Mouse (Mus musculus): ENCODE data around the gene Olfr332.
"Not testable (repeated sequence)": the region's sequence is repeated elsewhere in the genome, so short reads cannot be mapped to it uniquely, and the experiment has no call there.

Olfr332 gene

DNA sequence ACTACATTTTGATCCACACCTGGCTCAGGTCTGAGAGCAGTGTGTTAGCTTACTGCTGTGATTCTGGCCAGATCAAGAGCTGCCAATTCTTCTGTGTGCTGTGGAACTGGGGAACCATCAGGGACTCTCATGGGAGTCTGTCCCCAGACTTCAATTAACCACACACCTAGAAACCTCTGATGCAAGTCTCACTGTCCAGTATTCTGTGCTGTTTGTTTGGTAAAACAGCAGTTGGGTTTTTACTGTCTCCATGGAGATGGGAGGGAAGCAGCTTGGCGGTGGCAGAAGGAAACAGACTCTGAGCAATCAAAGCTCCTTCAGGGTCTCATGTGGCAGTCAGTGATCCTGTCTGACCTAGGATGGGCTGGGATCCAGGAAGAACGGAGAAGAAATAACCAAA lies at the start of gene Olfr332:
Gene Olfr332 (minus strand): TSS at position 101 of the 400 bp plus-strand sequence.
- DNase-seq, result no peak

DNA sequence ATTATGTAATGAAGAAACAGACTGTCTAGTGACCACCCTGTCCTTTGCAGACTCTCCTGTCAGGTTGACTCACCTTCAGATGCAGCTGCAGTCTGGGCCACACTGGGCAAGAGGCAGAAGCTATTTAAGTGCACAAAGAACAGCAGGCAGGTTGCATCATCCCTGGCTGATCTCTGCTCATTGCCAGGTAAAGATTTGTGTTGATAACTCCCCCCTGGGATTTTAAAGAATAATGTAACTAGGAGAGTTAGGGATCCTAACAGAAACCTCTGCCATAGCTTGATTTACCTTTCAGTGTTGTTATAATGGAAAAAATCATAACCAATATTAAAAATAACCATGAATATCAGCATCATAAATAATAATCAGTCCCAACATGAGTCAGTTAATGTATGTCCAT lies 42.4 kb upstream of the Olfr332 start, which contains the start of gene Olfr330:
Gene Olfr330 (minus strand): TSS at position 101 of the 400 bp plus-strand sequence.
- not testable (repeated sequence) for DNase-seq

DNA sequence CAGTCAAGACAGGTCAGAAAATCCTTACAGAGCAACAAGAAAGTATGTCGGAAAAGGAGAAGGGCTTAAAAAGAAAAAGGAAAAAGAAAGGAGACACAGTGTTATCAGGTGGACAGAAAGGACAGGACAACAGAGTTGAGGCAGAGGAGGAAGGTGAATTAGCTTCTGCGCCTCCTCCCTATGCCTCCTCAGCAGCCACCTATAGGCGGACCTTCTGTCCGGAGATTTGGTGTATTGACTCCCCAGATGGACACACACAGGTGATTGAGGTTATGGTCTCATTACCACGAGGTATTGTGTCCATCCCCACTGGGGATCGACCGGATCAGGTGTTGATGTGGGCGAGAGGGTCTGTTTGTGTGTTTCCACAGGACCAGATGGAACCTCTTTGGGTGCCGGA lies 27.4 kb upstream of the Olfr332 start:
- peak; percentile 11 to 18 for DNase-seq

DNA sequence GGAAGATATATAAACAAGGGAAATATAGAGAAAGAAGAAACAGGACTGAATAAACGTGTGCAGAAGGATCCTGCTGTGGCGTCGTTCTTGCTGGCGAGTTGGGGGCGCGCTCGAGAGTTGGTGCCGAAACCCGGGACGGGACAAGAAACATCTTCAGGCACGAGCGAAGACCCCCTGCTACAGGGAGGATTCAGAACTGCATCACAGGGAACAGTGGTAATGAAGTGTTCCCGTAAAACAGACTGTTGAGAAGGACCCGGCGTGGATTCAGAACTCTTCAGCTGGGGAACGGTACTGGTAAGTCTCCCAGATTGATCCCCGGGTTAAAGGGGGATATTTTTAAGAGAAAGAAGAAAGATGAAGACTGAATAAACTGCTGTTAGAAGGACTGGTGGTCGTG lies 26.6 kb upstream of the Olfr332 start:
- DNase-seq, result peak; percentile 65 to 80

DNA sequence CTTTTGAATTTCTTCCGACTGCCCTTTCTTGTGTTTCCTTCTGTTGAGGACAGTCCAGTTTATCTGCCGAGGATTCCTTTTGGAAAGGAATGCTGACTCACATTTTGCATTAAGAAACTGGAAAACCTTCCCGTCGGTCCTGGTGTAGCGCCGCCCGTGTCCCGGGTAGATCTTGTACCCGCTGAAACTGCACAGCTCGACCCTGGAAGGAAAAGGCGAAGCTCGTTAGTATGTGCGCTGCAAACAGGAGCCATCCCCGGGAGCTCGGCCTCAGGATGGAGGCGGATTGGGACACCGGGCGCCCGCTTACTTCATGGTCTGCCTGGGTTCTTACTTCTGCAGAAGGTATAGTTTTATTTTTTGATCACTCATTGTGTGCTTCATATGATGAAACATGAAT lies 16.7 kb upstream of the Olfr332 start:
- DNase-seq, result not testable (repeated sequence)

DNA sequence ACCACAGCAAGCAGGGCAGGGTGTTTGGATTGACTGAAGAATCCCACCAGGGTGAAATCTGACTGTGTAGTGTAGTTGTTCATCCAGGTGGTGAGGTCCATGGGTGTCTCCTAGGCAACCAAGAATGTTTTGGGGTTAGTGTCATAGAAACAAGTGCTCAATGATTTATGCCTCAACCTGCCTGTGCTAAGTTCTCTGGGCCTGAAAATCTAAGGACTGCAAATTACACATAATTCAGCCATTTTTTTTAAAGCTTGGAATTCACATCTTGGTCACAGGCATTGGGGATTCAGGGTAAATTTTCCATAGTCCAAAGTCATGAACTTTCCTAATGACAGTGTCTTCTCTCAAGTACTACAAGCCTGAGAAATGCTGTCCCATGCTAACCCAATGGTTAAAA lies 10.1 kb upstream of the Olfr332 start, which contains the start of gene Olfr331:
Gene Olfr331 (minus strand): TSS at position 101 of the 400 bp plus-strand sequence.
- DNase-seq, result not testable (repeated sequence)

DNA sequence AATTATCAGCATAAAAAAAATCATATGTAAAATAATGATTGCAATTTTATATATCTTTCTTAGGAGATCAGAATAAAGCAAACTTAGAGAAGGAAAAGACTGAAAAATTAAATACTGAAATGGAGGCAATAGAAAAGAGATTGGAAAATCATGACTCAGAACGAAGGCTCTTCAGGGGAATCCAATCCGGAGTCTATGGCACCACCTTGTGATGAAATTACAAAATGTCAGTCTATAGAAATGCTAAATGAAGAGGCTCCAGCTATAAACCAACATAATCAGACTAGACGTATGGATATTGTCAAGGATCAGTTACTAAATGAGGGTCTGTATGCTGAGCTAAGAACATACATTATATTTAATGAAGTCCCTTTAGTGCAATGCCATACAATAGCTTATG lies 6.9 kb upstream of the Olfr332 start:
- no peak for DNase-seq

DNA sequence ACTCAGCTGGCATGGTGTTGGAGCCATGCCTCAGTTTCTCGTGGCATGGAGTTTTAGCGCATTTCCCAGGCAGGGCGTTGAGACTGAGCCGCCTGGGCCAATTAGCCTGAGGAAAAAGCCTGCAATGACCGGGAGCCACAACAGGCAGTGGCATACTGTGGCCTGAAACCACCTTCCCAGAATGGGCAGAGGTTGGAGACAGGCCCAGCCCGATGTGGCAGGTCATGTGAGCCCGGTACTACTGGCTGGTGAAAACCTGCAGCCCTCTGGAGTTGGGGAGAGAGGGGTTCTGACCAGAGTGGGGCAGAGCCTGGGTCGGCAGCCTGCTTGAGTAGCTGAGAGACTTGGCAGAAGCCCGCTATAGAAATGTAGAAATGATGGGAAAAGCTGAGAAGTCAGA lies 6.4 kb upstream of the Olfr332 start:
- no peak for DNase-seq

DNA sequence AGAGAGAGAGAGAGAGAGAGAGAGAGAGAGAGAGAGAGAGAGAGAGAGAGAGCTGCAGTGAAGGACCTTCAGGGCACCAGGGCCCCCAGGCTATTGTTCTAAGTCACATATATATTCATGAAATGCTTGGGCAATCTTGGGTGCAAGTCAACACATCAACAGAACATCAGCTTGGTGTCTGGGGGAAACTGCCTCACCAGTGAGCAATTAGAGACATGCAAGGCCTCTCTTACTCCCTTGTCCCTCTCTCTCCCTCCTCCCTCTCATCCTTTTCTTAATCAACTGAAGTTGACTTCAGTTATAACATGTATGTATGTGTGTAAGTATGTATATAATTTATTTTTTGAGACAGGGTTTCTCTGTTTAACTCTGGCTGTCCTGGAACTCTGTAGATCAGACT lies 30.2 kb downstream of the Olfr332 start, which contains the start of gene Olfr30:
Gene Olfr30 (minus strand): TSS at position 101 of the 400 bp plus-strand sequence.
- DNase-seq, result no peak

DNA sequence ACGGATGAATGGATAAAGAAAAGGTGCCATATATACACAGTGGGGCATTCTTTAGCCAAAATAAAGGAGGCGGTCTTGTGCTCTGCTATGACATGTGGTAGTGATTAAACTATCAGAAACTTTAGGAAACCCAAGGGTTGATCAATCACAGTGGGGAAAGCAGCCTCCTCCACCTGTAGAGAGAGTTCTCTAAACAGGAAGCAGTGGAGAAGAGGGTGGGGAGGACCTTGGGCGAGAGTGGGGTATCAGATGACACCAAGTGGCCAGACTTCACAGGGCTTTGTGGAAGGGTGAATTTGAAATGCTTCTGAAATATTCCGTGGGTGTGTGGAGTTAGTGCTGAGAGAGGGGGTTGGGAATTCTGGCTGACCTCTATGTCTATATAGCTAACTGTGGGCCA lies 38.8 kb downstream of the Olfr332 start:
- no peak for DNase-seq

DNA sequence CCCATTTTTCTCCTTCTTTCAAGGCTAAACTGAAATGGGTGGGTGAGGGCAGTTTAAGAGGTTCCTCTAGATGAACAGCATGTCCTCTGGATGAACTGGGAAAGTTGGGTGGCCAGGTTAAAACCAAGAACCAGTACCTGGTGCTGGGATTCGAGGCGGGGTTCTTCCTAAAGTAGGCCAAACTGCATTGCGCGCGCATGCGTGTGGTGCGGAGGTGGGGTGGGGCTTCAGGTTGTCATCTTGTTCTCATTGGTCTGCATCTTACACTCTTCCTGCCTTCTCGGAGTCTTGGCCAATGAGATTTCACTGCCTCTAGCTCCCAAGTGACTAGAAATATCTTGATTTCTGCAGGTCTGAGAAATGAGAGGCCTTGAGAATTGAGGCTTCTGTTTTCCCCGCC lies 39.6 kb downstream of the Olfr332 start, which contains the start of gene Lypd9:
Gene Lypd9 (minus strand): TSS at position 165 of the 400 bp plus-strand sequence.
- DNase-seq, result no peak
